Mouse (Mus musculus) lung, postnatal 0 days (tissue): Measurements from ENCODE around the gene Gm20388. TPM values are rescaled to one million over a fixed set of nuclear protein-coding genes. Genes with fewer than 3 reads are reported as not detected.

ENCODE experiments used
- ATAC-seq: fragments of 200-750 bp; cut with Nextera tagmentation; 2 replicates; pipeline ENCODE4 v1.8.0; 2017; ENCODE audit warnings: moderate library complexity
- DNase-seq: peaks from one replicate; pipeline ENCODE4 v3.0.0-alpha.2; 2016; ENCODE audit warnings: low spot score
- H3K27ac ChIP-seq: fragments of 300-500 bp; sonication (generic); 2 replicates; pipeline ENCODE4 v1.5.1; 2014; ENCODE audit warnings: antibody characterized with exemption, mild to moderate bottlenecking, low read length, mixed read lengths
- H3K27me3 ChIP-seq: fragments of 300-500 bp; sonication (generic); replicated peaks from 2 replicates; pipeline ENCODE4 v1.6.1; 2014; ENCODE audit warnings: low read length, mixed read lengths; ENCODE audit not compliant: insufficient read depth
- H3K36me3 ChIP-seq: fragments of 300-500 bp; sonication (generic); 2 replicates; pipeline ENCODE4 v1.6.1; 2014; ENCODE audit warnings: low read length, mixed read lengths; ENCODE audit not compliant: insufficient read depth
- H3K4me1 ChIP-seq: fragments of 300-500 bp; sonication (generic); 2 replicates; pipeline ENCODE4 v1.6.1; 2014; ENCODE audit warnings: antibody characterized with exemption, low read depth, low read length, mixed read lengths; ENCODE audit not compliant: insufficient read depth
- H3K4me2 ChIP-seq: fragments of 300-500 bp; sonication (generic); replicated peaks from 2 replicates; pipeline ENCODE4 v1.6.1; 2014; ENCODE audit warnings: low read depth, mild to moderate bottlenecking, low read length, moderate library complexity, mixed read lengths
- H3K4me3 ChIP-seq: fragments of 300-500 bp; sonication (generic); 2 replicates; pipeline ENCODE4 v1.5.1; 2014; ENCODE audit warnings: low read depth, low read length
- H3K9ac ChIP-seq: fragments of 300-500 bp; sonication (generic); replicated peaks from 2 replicates; pipeline ENCODE4 v1.6.1; 2014; ENCODE audit warnings: low read depth, mild to moderate bottlenecking
- H3K9me3 ChIP-seq: fragments of 300-500 bp; sonication (generic); 2 replicates; pipeline ENCODE4 v1.6.1; 2016; ENCODE audit warnings: low read length, mixed read lengths
- CTCF ChIP-seq: IDR thresholded peaks from 2 replicates; pipeline ENCODE4 v1.5.1; 2016; ENCODE audit warnings: antibody characterized with exemption, mild to moderate bottlenecking
- EP300 ChIP-seq: IDR thresholded peaks from 2 replicates; pipeline ENCODE4 v1.6.1; 2016; ENCODE audit warnings: antibody characterized with exemption, mild to moderate bottlenecking, control low read depth
- WGBS: fragments of 180-500 bp; shearing (Covaris S2); extraction: QIAGEN DNeasy Blood & Tissue Kit; methylation state at CpG from one replicate; pipeline ENCODE4 v1.1.7; 2014; 5-methylcytosine and 5-hydroxymethylcytosine counted together
- polyA plus RNA-seq: library from polyadenylated mRNA; unstranded; fragments of >200 nt; fragmentation: Nextera tagmentation; extraction: Ambion mirVana; gene quantifications from 2 replicates; pipeline ENCODE4 v1.2.1, GENCODE M21; 2015

Gene Gm20388
- polyA plus RNA-seq, 1 experiment from 2014 or later, result not detected

GRCm38 (mm10) chr8:123507153-123507552 is 3596.5 kb downstream of the Gm20388 start:
- Histone ChIP-seq H3K9me3 (no peaks in the 10 kb centered on the region), H3K27ac (no peak overlapping the region), H3K27me3 (no peaks in the 10 kb centered on the region), H3K4me3 (no peak overlapping the region), H3K4me1 (no peaks in the 10 kb centered on the region), H3K36me3 (peaks cover 15% of the 10 kb centered on the region; the same call in 1 of the 2 replicates), H3K4me2 (no peak overlapping the region), H3K9ac (no peak overlapping the region)
- ATAC-seq, result no peak
- TF ChIP-seq EP300 (no peak), CTCF (no peak)
- no peak for DNase-seq
- 89% methylated on average over 5 of the region's 5 CpGs for WGBS

- H3K36me3 ChIP-seq, result peaks cover 6% of the 10 kb centered on the region; the same call in 1 of the 2 replicates
- H3K27me3 ChIP-seq, result peaks cover 20% of the 10 kb centered on the region
- H3K4me2 ChIP-seq, result no peak overlapping the region
- ATAC-seq, result no peak
- WGBS, result 65% methylated on average over 5 of the region's 5 CpGs
- TF ChIP-seq EP300, result no peak
- TF ChIP-seq CTCF, result no peak
- H3K27ac ChIP-seq, result no peak overlapping the region
- DNase-seq, result no peak
- no peak overlapping the region for H3K9ac ChIP-seq
- H3K4me1 ChIP-seq, result no peaks in the 10 kb centered on the region
- no peak overlapping the region for H3K4me3 ChIP-seq
- no peaks in the 10 kb centered on the region for H3K9me3 ChIP-seq
These were observed 3600.2 kb downstream of the Gm20388 start for GRCm38 (mm10) chr8:123510819-123511218.

- TF ChIP-seq CTCF (no peak), EP300 (no peak)
- Histone ChIP-seq H3K4me3 (peak overlapping the region; percentile 50; the same call in 1 of the 2 replicates), H3K4me1 (no peaks in the 10 kb centered on the region), H3K27me3 (peaks cover 23% of the 10 kb centered on the region), H3K9ac (no peak overlapping the region), H3K9me3 (no peaks in the 10 kb centered on the region), H3K27ac (no peak overlapping the region), H3K36me3 (no peaks in the 10 kb centered on the region), H3K4me2 (peak overlapping the region; percentile 95; the same call in 1 of the 2 replicates)
- DNase-seq (no peak), ATAC-seq (no peak)
- WGBS, result 4% methylated on average over 9 of the region's 9 CpGs
These were observed 3603.5 kb downstream of the Gm20388 start for GRCm38 (mm10) chr8:123514136-123514535.

GRCm38 (mm10) chr8:123514781-123515539 is 3604.3 kb downstream of the Gm20388 start, which contains the start of gene Dbndd1:
TSS of gene Dbndd1 (minus strand) at chr8:123515463.
- peak; percentile 31 for DNase-seq
- no peaks in the 10 kb centered on the region for H3K9me3 ChIP-seq
- H3K4me2 ChIP-seq, result peak within 1 kb of the TSS; percentile 95
- ATAC-seq, result no peak
- under 1% methylated on average over 37 of the region's 63 CpGs for WGBS
- no peaks in the 10 kb centered on the region for H3K36me3 ChIP-seq
- no peak within 1 kb of the TSS for H3K27ac ChIP-seq
- H3K4me3 ChIP-seq, result peak within 1 kb of the TSS; percentile 50
- H3K9ac ChIP-seq, result peak within 1 kb of the TSS; percentile 16; the same call in 1 of the 2 replicates
- no peaks in the 10 kb centered on the region for H3K4me1 ChIP-seq
- peaks cover 23% of the 10 kb centered on the region for H3K27me3 ChIP-seq
- peak; percentile 23; the same call in 1 of the 2 replicates for TF ChIP-seq CTCF
- no peak for TF ChIP-seq EP300

- H3K27me3 ChIP-seq, result peaks cover 23% of the 10 kb centered on the region
- no peaks in the 10 kb centered on the region for H3K36me3 ChIP-seq
- no peak overlapping the region for H3K27ac ChIP-seq
- H3K9ac ChIP-seq, result no peak overlapping the region
- WGBS, result 2% methylated on average over 11 of the region's 11 CpGs
- TF ChIP-seq CTCF, result no peak
- TF ChIP-seq EP300, result no peak
- no peak for ATAC-seq
- peak overlapping the region; percentile 95 for H3K4me2 ChIP-seq
- no peaks in the 10 kb centered on the region for H3K4me1 ChIP-seq
- H3K4me3 ChIP-seq, result peak overlapping the region; percentile 50; the same call in 1 of the 2 replicates
- H3K9me3 ChIP-seq, result no peaks in the 10 kb centered on the region
- no peak for DNase-seq
These were observed 3604.9 kb downstream of the Gm20388 start for GRCm38 (mm10) chr8:123515540-123515897.

GRCm38 (mm10) chr8:123516596-123516995 is 3606.0 kb downstream of the Gm20388 start:
- Histone ChIP-seq H3K27me3 (peaks cover 23% of the 10 kb centered on the region), H3K9me3 (no peaks in the 10 kb centered on the region), H3K4me3 (no peak overlapping the region), H3K4me1 (no peaks in the 10 kb centered on the region), H3K4me2 (no peak overlapping the region), H3K9ac (no peak overlapping the region), H3K36me3 (no peaks in the 10 kb centered on the region), H3K27ac (no peak overlapping the region)
- DNase-seq, result no peak
- WGBS, result 42% methylated on average over 2 of the region's 2 CpGs
- no peak for ATAC-seq
- no peak for TF ChIP-seq EP300
- TF ChIP-seq CTCF, result no peak
